In the genomic region with DNA sequence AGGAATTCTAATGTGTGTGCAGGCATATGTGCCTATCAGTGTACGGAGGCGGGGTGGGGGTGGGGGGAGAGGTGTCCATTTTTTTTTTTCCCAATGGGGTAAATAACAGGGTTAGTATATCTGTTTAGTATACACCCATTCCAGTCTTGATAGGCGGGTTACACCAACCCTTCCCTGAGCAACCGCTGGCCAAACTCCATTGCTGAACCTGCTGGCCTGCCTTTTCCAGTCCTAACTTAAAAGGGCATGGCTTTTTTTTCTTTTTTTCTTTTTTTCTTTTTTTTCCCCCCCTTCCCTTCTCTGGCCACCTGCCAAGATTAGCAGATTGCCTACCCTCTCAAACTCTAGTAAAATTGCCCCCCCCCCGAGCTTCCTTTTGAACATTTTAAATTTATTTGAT, we compare ENCODE assay signal across 8 mouse cellular contexts. TPM values are rescaled to one million over a fixed set of nuclear protein-coding genes. Genes with fewer than 3 reads are reported as not detected.
DNase-seq lines count a peak whose midpoint lies in the region; ATAC-seq and TF ChIP-seq lines count a peak whose summit lies in the region.

No protein-coding gene starts in this region.

- ATAC-seq in forebrain, embryonic 16.5 days: no peak
- ATAC-seq in hindbrain, postnatal 0 days: no peak
- no peak for ATAC-seq in liver, embryonic 15.5 days (ENCODE audit: insufficient read depth)

- H3K36me3 ChIP-seq in forebrain, embryonic 10.5 days (replicated peaks): no peaks in the 10 kb centered on the region
- H3K36me3 ChIP-seq in forebrain, embryonic 16.5 days (ENCODE audit: control insufficient read depth, insufficient read depth): no peaks in the 10 kb centered on the region
- no peaks in the 10 kb centered on the region for H3K36me3 ChIP-seq in ES-E14 (ENCODE audit: control insufficient read depth, insufficient read depth, low read length, poor library complexity, severe bottlenecking)
- H3K36me3 ChIP-seq in hindbrain, postnatal 0 days (ENCODE audit: insufficient read depth, low read length): no peaks in the 10 kb centered on the region
- no peaks in the 10 kb centered on the region for H3K36me3 ChIP-seq in liver, embryonic 15.5 days (replicated peaks)

- H3K27ac ChIP-seq in forebrain, embryonic 10.5 days: no peak overlapping the region
- no peak overlapping the region for H3K27ac ChIP-seq in forebrain, embryonic 16.5 days (ENCODE audit: low read length)
- no peak overlapping the region for H3K27ac ChIP-seq in ES-E14 (ENCODE audit: insufficient read depth, low read depth, low read length, poor library complexity, severe bottlenecking)
- 0 out of 2 replicates have a peak overlapping the region, but pooled peaks have one; percentile 85 for H3K27ac ChIP-seq in hindbrain, postnatal 0 days
- no peak overlapping the region for H3K27ac ChIP-seq in liver, embryonic 15.5 days (replicated peaks)

- H3K4me1 ChIP-seq in forebrain, embryonic 10.5 days: peaks cover 30% of the 10 kb centered on the region
- H3K4me1 ChIP-seq in forebrain, embryonic 16.5 days (replicated peaks; ENCODE audit: control insufficient read depth, insufficient read depth, low read length): peaks cover 18% of the 10 kb centered on the region
- peaks cover 0 to 3% of the 10 kb centered on the region in 2 experiments; a peak in 2 of 4 replicates for H3K4me1 ChIP-seq in ES-E14 (ENCODE audit: control insufficient read depth in 2 of 2, insufficient read depth in 2 of 2, low read length in 2 of 2, poor library complexity in 1 of 2)
- H3K4me1 ChIP-seq in hindbrain, postnatal 0 days (ENCODE audit: insufficient read depth, low read length): 0 out of 2 replicates have a peak, but pooled peaks cover 4% of the 10 kb centered on the region
- H3K4me1 ChIP-seq in liver, embryonic 15.5 days (replicated peaks): peaks cover 28% of the 10 kb centered on the region

- no peak overlapping the region; the same call in 1 of the 2 replicates for H3K4me2 ChIP-seq in forebrain, embryonic 16.5 days (ENCODE audit: low read length)
- peak overlapping the region; percentile 67 for H3K4me2 ChIP-seq in hindbrain, postnatal 0 days (ENCODE audit: low read depth, low read length)
- peak overlapping the region; percentile 97 for H3K4me2 ChIP-seq in liver, embryonic 15.5 days

- 13% methylated on average over 5 of the region's 5 CpGs for WGBS in forebrain, embryonic 10.5 days
- 11% methylated on average over 5 of the region's 5 CpGs for WGBS in forebrain, embryonic 16.5 days
- 23% methylated on average over 5 of the region's 5 CpGs for WGBS in hindbrain, postnatal 0 days
- 32% methylated on average over 5 of the region's 5 CpGs for WGBS in liver, embryonic 15.5 days (ENCODE audit: insufficient replicate concordance)

- H3K27me3 ChIP-seq in forebrain, embryonic 10.5 days (ENCODE audit: poor library complexity, severe bottlenecking): peaks cover 44% of the 10 kb centered on the region
- peaks cover 4% of the 10 kb centered on the region; the same call in 1 of the 2 replicates for H3K27me3 ChIP-seq in forebrain, embryonic 16.5 days (replicated peaks; ENCODE audit: control insufficient read depth, insufficient read depth, low read length)
- no peaks in the 10 kb centered on the region for H3K27me3 ChIP-seq in hindbrain, postnatal 0 days (ENCODE audit: insufficient read depth, low read length)
- H3K27me3 ChIP-seq in liver, embryonic 15.5 days: peaks cover 47% of the 10 kb centered on the region

- in situ Hi-C loops in ES-E14 (cut with MboI; ENCODE audit: low sequenced_read_pairs in 2 of 2, unreplicated experiment in 2 of 2): no loop called here

- H3K9ac ChIP-seq in forebrain, embryonic 16.5 days (replicated peaks; ENCODE audit: low read depth, low read length): no peak overlapping the region
- no peak overlapping the region for H3K9ac ChIP-seq in ES-E14 (ENCODE audit: insufficient read depth, low read depth, low read length, poor library complexity, severe bottlenecking)
- no peak overlapping the region for H3K9ac ChIP-seq in hindbrain, postnatal 0 days (replicated peaks; ENCODE audit: low read length)
- no peak overlapping the region for H3K9ac ChIP-seq in liver, embryonic 15.5 days

- TF ChIP-seq CTCF in hindbrain, postnatal 0 days (IDR thresholded peaks at IDR 0.05; ENCODE audit: low read depth): no peak

- no peaks in the 10 kb centered on the region for H3K9me3 ChIP-seq in forebrain, embryonic 10.5 days
- H3K9me3 ChIP-seq in forebrain, embryonic 16.5 days (ENCODE audit: control insufficient read depth, low read length): no peaks in the 10 kb centered on the region
- no peaks in the 10 kb centered on the region for H3K9me3 ChIP-seq in ES-E14 (ENCODE audit: control insufficient read depth, insufficient read depth, low read depth, low read length)
- no peaks in the 10 kb centered on the region for H3K9me3 ChIP-seq in hindbrain, postnatal 0 days (ENCODE audit: low read length)
- no peaks in the 10 kb centered on the region for H3K9me3 ChIP-seq in liver, embryonic 15.5 days (replicated peaks)

- no peak for DNase-seq in forebrain, embryonic 10.5 days (ENCODE audit: extremely low spot score, low spot score)
- DNase-seq in ES-E14 (ENCODE audit: low read depth, low spot score) (no peak), adipocyte (ENCODE audit: low spot score) (no peak)
- DNase-seq in hindbrain, postnatal 0 days (ENCODE audit: low spot score): no peak
- DNase-seq in spleen, postnatal 4 days (ENCODE audit: low spot score in 2 of 2): no peak
- no peak for DNase-seq in frontal cortex, postnatal 25 days (ENCODE audit: low spot score in 2 of 2)

- H3K4me3 ChIP-seq in forebrain, embryonic 10.5 days: peak overlapping the region; percentile 79
- no peak overlapping the region for H3K4me3 ChIP-seq in forebrain, embryonic 16.5 days (replicated peaks; ENCODE audit: low read length)
- H3K4me3 ChIP-seq in ES-E14 (ENCODE audit: insufficient read depth in 1 of 2, low read depth in 1 of 2, low read length in 2 of 2, poor library complexity in 1 of 2, severe bottlenecking in 1 of 2): peak overlapping the region in 1 of 2 experiments; percentile 68; a peak in 2 of 4 replicates
- H3K4me3 ChIP-seq in hindbrain, postnatal 0 days (ENCODE audit: low read length): no peak overlapping the region; the same call in 1 of the 2 replicates
- H3K4me3 ChIP-seq in liver, embryonic 15.5 days (replicated peaks): peak overlapping the region; percentile 76

TF ChIP-seq in ES-E14, 5 proteins besides CTCF, POLR2A, EP300 and RAD21:
- peak; percentile 59; the same call in 1 of the 2 replicates for TF ChIP-seq ZNF384 (IDR thresholded peaks at IDR 0.05; ENCODE audit: low read depth, low read length)
- TF ChIP-seq MAFK (IDR thresholded peaks at IDR 0.05; ENCODE audit: insufficient read depth, low read depth, low read length): no peak
TF ChIP-seq in ES-E14: peak in this region for 1.

RNA-seq across cellular contexts. Expression of a gene that starts 1.1 kb away (rescaled TPM):
- polyA plus RNA-seq in forebrain, embryonic 10.5 days (2016; fragmentation: Nextera tagmentation; extraction: Ambion mirVana): 0.44 and 0.56 TPM in 2 replicates
- polyA plus RNA-seq in forebrain, embryonic 16.5 days (2015; fragmentation: Nextera tagmentation; extraction: Ambion mirVana): 1.6 and 2.1 TPM in 2 replicates
- total RNA-seq in ES-E14 (2012; rRNA removed): 5.0 and 5.8 TPM in 2 replicates
- total RNA-seq in hindbrain, postnatal 0 days (2014; rRNA removed): 7.9 and 12.9 TPM in 2 replicates
- 3.0 and 3.3 TPM in 2 replicates for polyA plus RNA-seq in hindbrain, postnatal 0 days (2015; fragmentation: Nextera tagmentation; extraction: Ambion mirVana)
- polyA plus RNA-seq in liver, embryonic 15.5 days (2015; fragmentation: Nextera tagmentation; extraction: Ambion mirVana): 0.60 and 0.73 TPM in 2 replicates

Comparison
In these comparisons a context has a peak if more than half of its experiments do, and no peak if none do; other contexts are left out.
1. H3K4me3 ChIP-seq: peak in forebrain, embryonic 10.5 days (single experiment) and liver, embryonic 15.5 days (single experiment); none in forebrain, embryonic 16.5 days (single experiment) and hindbrain, postnatal 0 days (single experiment).